Mouse (Mus musculus) ES-E14 (cell line): ENCODE data around the gene Insc.

Experiments used
- CHD2 ChIP-seq: IDR thresholded peaks from 2 replicates; pipeline ENCODE4 v1.6.1; 2014; ENCODE audit warnings: mild to moderate bottlenecking, low read depth, low read length, inconsistent platforms
- MAFK ChIP-seq: IDR thresholded peaks from 2 replicates; pipeline ENCODE4 v1.6.1; 2014; ENCODE audit warnings: mild to moderate bottlenecking, low read depth, low read length, inconsistent platforms; ENCODE audit not compliant: insufficient read depth
- ZC3H11A ChIP-seq: IDR thresholded peaks from 2 replicates; pipeline ENCODE4 v1.6.1; 2012; ENCODE audit warnings: low read depth, mild to moderate bottlenecking, inconsistent platforms, low read length, borderline replicate concordance
- ZNF384 ChIP-seq: IDR thresholded peaks from 2 replicates; pipeline ENCODE4 v1.6.1; 2012; ENCODE audit warnings: low read depth, low read length, inconsistent platforms

- TF ChIP-seq ZC3H11A (no peak), MAFK (no peak), ZNF384 (no peak), CHD2 (no peak)
Measured at GRCm38 (mm10) chr7:114768516-114768915, 25.0 kb downstream of the Insc start.
